Mouse (Mus musculus) 3134 (cell line): ENCODE results near the gene Neurl3.

Experiments
- DNase-seq: peaks from one replicate; pipeline ENCODE4 v3.0.0-alpha.2; 2011; ENCODE audit warnings: low spot score; ENCODE audit not compliant: insufficient read length; ENCODE audit errors: extremely low read depth

Neurl3 gene

DNA sequence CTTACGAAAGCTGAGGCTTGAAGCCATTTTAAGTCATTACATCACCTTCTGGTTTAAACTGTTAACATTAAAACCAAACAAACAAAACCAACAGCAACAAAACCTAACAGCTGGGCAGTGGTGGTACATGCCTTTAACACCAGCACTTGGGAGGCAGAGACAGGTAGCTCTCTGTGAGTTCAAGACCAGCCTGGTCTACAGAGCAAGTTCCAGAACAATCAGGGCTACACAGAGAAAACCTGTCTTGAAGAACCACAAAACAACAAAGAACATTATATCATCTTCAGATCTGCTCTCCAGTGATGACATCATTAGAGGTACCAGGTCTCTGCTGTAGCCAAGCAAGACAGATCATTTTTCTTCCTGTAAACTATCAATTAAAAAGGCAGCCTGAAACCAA is 14.1 kb downstream of the Neurl3 start:
- DNase-seq = no peak

- DNase-seq = no peak
Observed at GRCm38 (mm10) chr1:36259281-36259680, 15.2 kb downstream of the Neurl3 start.

DNA sequence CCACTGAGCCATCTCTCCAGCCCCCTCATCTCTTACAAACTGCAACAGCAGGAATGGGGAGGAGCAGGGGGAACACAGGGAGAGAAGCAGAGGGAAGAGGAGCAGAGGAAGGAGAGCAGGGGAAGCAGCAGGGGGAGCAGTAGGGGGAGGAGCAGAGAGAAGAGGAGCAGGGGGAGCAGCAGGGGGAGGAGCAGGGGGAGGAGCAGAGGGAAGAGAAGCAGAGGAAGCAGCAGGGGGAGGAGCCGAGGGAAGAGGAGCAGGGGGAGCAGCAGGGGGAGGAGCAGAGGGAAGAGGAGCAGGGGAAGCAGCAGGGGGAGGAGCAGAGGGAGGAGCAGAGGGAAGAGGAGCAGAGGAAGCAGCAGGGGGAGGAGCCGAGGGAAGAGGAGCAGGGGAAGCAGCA is 15.8 kb downstream of the Neurl3 start:
- DNase-seq = no peak

DNA sequence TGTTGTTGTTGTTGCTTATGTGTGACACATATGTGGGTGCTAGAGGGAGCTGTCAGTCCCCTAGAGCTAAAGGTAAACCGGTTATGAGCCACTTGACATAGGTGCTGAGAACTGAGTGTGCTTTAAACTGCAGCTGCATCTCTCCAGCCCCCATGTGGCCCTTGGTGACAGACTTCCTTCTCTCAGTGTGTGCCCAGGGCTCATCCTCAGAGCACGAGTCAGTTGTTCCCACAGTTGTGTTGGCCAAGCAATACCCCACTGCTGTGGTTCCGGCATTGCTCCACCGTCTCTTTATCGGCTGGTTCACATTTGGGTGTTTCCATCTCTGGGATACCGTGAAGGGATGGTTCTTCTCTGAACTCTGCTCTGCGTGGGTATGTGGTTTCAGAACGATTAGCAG is 17.2 kb downstream of the Neurl3 start:
- DNase-seq = no peak

DNA sequence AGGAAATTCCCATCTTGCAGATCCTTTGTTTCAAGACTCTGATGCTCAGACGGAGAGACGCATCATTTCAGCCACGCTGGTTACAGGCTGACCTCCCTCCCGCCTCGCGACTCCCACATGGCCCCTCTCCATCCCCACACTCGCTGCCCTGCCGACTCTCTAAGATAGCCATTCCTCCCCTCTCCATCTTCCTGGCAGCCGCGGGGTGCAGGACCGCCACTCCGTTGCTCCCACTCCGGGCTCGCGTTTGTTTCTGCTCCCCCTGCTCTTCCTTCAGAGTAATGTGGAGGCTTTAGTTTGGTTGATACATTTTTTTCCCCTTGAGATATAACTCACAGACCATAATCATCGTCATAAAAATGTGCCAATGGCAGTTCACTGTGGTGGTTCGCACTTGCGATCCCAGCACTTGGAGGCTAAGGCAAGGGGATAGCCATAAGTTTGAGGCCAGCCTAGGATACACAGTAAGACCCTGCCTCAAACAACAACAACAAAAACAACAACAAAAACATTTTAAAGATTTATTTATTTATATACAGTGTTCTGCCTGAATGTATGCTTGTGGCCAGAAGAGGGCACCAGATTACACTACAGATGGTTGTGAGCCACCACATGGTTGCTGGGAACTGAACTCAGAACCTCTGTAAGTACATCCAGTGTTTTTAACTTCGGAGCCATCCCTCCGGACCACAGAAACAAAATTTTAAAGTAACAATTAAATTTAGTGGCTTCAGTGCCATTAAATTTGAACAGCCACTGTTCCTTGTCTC is 18.4 kb downstream of the Neurl3 start:
- no peak for DNase-seq

DNA sequence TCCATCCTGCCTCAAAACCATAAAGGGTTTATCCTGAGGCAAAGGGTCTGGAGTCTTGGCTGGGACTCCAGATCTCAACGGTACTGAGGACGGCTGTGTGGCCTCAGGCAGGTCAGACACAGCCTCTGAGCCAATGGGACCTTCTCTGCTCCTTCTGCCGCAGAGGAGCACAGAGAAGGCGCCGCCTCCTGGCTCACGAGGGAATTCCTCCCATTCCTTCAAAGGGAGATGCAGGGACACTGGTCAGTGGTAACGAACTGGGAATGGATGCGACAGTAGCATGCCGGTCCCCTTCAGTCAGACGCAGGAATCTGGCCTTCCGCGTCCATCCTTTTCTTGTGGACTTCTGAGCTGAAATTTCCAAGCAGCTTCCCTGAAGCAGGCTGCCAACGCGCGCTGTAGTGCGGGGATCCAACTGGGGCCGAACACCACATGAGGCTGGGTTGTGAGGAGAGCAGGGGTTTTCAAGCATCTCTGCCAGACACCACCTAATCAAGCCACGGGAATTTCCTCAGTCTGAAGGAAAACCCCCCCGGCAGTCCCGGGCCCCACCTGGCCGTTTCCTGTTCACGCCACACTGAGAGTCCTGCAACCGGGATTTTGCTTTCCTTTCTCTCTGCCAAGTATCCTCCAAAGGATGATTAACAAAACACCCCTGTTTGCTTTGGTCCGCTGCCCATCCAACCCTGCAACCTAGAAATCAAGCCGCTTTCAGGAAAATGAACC is 19.7 kb downstream of the Neurl3 start:
- peak; percentile 44 for DNase-seq

GRCm38 (mm10) chr1:36252791-36253190 is 21.7 kb downstream of the Neurl3 start:
- no peak for DNase-seq

DNA sequence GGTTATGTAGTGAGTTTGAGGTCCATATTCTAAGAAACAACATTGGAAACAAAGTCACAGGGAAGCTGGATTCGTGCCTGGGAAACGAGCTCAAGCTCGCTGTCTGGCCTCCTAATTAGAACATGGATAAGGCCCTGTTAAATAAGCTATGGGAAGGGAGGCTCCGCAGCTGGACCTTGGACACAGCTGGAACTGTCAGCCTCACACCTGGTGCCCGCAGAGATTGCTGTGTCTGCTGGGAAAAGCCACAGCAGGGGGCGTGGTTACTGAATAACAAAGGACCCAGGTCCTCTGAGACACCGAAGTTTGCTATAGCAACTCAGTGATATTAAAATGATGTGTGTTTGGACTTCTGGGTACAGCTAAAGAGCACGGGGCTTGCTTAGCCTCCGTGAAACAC is 23.1 kb downstream of the Neurl3 start:
- no peak for DNase-seq

- DNase-seq = no peak
Observed at GRCm38 (mm10) chr1:36246688-36247087, 27.8 kb downstream of the Neurl3 start.

GRCm38 (mm10) chr1:36244828-36245215 is 29.7 kb downstream of the Neurl3 start:
- DNase-seq = peak; percentile 40

GRCm38 (mm10) chr1:36244058-36244827 is 30.2 kb downstream of the Neurl3 start, which contains the start of gene Uggt1:
Gene Uggt1, minus strand, starts transcription at chr1:36244720.
- peak; percentile 95 for DNase-seq

DNA sequence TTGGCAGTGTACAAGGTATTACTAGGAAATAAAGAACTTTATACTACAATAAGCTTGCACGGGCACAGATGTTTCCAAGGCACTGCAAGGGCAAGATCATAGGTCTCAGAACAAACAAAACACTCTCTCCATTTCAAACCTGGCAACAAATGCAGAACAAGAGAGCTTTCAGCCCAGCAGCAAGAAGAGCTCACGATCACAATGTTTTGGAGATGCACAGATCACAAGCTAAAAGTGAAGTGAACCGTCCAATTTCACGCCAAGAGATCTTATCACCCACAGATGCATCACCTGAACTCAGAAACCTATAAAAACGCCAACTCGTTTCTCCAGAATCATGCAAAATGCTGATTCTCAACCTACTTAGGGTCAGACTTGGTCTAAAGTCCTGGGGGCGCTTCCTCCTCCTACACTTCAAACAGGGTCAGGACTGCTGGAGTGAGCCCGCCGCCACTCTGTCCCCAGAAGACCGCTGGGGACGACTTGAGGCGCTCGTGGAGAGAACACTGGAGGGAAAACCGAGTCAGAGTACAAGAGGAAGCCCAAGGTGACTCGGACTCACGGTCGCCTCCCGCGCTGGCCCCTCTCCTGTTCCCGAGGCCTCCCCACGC is 30.9 kb downstream of the Neurl3 start:
- no peak for DNase-seq

DNA sequence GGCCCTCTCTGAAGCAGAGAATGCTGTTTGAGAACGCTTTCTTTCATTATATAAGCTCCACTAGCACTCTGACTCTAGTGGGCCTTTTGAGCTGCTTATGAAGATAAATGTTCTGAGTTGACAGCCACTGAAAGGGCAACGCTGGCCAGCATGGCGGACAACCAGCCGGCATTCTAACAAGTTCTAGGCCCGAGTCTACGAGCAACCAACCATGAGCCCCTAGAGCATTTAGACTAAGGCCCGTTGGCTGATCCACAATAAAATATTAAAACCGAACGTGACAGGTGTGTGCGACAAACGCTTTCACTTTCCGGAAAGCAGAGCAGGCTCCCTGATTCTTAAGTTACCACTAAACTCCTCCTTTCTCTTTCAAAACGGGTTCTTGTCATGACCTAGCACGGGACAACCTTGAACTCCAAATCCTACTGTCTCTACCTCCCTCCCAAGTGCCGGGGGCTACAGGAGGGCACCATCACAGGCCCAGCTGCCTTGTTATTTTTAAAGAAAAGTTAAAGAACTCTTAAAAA is 32.5 kb downstream of the Neurl3 start:
- no peak for DNase-seq

GRCm38 (mm10) chr1:36240176-36240575 is 34.3 kb downstream of the Neurl3 start:
- DNase-seq = no peak

DNA sequence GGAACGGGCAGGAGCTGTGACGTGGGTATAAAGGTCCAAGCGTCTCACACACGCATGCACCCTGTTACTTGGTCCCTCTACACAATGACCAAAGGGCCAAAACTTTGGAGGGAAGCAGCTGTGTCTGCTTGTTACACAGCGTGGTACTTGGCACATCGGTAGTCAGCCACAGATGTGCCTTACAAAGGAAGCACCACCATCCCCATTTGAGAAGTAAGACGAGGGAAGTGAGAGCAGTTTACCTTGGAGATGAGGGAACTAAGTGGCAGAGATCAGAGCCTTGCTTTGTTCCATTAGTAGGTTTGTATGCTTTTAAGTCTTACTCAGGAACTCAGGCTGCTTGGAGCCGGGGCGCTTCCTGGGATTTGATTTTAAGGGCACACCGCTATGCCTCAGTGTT is 35.1 kb downstream of the Neurl3 start:
- DNase-seq = no peak

- peak; percentile 31 for DNase-seq
Observed at GRCm38 (mm10) chr1:36235855-36236254, 38.6 kb downstream of the Neurl3 start.

DNA sequence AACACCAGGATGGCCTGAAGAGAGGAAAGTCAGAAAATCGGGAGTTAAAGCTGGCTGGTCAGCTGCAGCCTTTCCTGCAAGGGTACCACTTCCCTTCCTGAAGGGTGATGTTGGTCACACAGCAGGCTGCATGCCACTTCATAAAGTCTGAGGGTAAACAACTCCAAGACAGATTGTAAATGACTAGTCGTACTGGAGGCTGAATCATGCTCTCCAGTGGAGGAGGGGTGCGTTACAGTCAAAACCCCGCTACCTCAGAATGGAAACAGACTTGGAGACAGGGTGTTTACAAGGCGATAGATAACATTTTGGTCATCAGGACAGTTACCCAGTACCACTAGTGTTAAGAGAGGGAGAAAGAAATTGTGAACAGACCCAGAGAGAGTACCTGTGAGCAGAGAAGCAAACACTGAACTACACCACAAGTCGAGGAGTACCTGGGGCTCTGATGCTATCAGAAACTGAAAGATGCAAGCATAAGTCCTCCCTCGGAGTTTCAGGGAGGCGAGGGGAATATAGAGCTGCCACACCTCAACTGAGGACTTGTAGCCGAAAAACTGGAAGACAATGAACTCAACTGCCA is 39.3 kb downstream of the Neurl3 start:
- DNase-seq = no peak

DNA sequence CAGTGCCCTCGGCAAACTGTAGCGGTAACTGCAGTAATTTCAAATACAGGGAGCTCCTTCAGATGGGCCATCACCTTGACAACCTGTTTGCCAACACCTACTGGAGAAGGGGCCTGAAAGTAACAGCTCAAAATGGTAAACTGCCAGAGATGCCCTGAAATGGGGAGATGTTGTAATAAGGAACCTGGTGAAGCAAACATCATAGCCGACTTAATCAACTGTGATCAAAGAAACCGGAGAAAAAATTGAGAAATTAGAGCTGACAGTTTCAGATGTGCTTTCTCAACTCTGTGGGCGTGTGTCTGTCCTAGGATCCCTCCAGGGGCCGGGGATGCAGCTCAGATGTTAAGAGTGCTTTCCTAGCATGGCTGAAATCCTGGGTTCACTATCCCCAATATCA is 41.3 kb downstream of the Neurl3 start:
- DNase-seq = no peak

DNA sequence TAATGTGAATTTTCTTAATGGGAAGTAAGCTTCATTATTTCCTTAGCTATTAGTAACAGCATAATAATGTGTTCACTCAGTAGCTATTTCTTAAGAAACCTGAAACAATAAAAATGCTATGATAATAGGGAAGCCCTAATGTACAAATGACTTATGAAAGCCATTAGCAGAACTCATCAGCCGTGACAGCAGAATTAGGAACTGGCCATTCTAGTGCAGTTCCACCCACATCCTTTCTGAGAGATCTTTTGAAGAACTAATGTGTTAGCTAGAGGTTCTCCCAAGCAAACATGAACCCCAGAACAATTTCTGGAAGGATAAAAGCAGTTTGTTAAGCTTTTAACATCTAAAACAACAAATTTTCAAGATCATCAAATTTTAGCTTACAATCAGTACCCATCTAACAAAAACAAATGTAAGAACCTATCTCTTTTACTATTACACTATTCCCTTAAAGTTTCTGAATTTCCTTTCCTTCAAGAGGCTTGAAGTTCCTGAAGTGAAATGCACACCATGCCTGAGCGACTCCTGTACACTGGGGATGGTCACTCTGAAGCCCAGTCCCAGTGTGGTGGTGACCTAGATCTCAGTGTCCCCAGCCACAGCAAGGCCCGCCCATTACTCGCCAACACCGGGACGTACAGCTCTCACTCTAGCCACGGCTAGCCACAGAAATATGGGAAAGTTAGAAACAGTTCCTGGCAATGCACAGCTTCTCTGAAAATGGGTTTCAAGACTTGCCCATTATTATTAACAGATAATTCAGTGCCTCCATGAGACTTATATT is 43.4 kb downstream of the Neurl3 start:
- DNase-seq = no peak

GRCm38 (mm10) chr1:36228461-36228860 is 46.0 kb downstream of the Neurl3 start:
- no peak for DNase-seq
